Mouse (Mus musculus): ENCODE results near the gene Gm16223. TPM values are rescaled to one million over a fixed set of nuclear protein-coding genes. Genes with fewer than 3 reads are reported as not detected.

Gm16223 gene
- under 1 TPM in 1 of 2 experiments, not detected in 1; 0.18 TPM for total RNA-seq (2023)

GRCm38 (mm10) chr5:42067476-42068187 lies at the start of gene Gm16223:
Gene Gm16223, plus strand, starts transcription at chr5:42067960.

Other genes starting within 250 kb of the Gm16223 start
- gene Bod1l, start 223.6 kb upstream of the Gm16223 start, total RNA-seq (2023): 10 to 100 TPM; 23.9 to 24.1 TPM